Mouse (Mus musculus) midbrain, embryonic 15.5 days (tissue): ENCODE data around the gene Shisa4. TPM values are rescaled to one million over a fixed set of nuclear protein-coding genes. Genes with fewer than 3 reads are reported as not detected.

Experiments used
- ATAC-seq: fragments of 200-750 bp; cut with Nextera tagmentation; replicated peaks from 2 replicates; pipeline ENCODE4 v1.8.0; 2017; ENCODE audit warnings: moderate TSS enrichment
- H3K27ac ChIP-seq: fragments of 300-500 bp; sonication (generic); 2 replicates; pipeline ENCODE4 v1.5.1; 2015; ENCODE audit warnings: mild to moderate bottlenecking, inconsistent platforms
- H3K27me3 ChIP-seq: fragments of 300-500 bp; sonication (generic); replicated peaks from 2 replicates; pipeline ENCODE4 v1.6.1; 2015; ENCODE audit warnings: inconsistent platforms
- H3K36me3 ChIP-seq: fragments of 300-500 bp; sonication (generic); replicated peaks from 2 replicates; pipeline ENCODE4 v1.6.1; 2015; ENCODE audit warnings: inconsistent platforms
- H3K4me1 ChIP-seq: fragments of 300-500 bp; sonication (generic); 2 replicates; pipeline ENCODE4 v1.6.1; 2015; ENCODE audit warnings: inconsistent platforms
- H3K4me2 ChIP-seq: fragments of 300-500 bp; sonication (generic); 2 replicates; pipeline ENCODE4 v1.6.1; 2015; ENCODE audit warnings: inconsistent platforms, mild to moderate bottlenecking, moderate library complexity
- H3K4me3 ChIP-seq: fragments of 300-500 bp; sonication (generic); 2 replicates; pipeline ENCODE4 v1.5.1; 2015; ENCODE audit warnings: mild to moderate bottlenecking, inconsistent platforms
- H3K9ac ChIP-seq: fragments of 300-500 bp; sonication (generic); 2 replicates; pipeline ENCODE4 v1.6.1; 2015; ENCODE audit warnings: mild to moderate bottlenecking, inconsistent platforms
- H3K9me3 ChIP-seq: fragments of 300-500 bp; sonication (generic); 2 replicates; pipeline ENCODE4 v1.6.1; 2016; ENCODE audit warnings: inconsistent platforms
- WGBS: fragments of 180-500 bp; shearing (Covaris S2); methylation state at CpG from one replicate; pipeline ENCODE4 v1.1.7; 2015; ENCODE audit warnings: mixed read lengths; 5-methylcytosine and 5-hydroxymethylcytosine counted together
- polyA plus RNA-seq: library from polyadenylated mRNA; unstranded; fragments of >200 nt; fragmentation: Nextera tagmentation; extraction: Ambion mirVana; gene quantifications from 2 replicates; pipeline ENCODE4 v1.2.1, GENCODE M21; 2015

Shisa4 gene
- polyA plus RNA-seq, 1 experiment from 2014 or later: 108 TPM

DNA sequence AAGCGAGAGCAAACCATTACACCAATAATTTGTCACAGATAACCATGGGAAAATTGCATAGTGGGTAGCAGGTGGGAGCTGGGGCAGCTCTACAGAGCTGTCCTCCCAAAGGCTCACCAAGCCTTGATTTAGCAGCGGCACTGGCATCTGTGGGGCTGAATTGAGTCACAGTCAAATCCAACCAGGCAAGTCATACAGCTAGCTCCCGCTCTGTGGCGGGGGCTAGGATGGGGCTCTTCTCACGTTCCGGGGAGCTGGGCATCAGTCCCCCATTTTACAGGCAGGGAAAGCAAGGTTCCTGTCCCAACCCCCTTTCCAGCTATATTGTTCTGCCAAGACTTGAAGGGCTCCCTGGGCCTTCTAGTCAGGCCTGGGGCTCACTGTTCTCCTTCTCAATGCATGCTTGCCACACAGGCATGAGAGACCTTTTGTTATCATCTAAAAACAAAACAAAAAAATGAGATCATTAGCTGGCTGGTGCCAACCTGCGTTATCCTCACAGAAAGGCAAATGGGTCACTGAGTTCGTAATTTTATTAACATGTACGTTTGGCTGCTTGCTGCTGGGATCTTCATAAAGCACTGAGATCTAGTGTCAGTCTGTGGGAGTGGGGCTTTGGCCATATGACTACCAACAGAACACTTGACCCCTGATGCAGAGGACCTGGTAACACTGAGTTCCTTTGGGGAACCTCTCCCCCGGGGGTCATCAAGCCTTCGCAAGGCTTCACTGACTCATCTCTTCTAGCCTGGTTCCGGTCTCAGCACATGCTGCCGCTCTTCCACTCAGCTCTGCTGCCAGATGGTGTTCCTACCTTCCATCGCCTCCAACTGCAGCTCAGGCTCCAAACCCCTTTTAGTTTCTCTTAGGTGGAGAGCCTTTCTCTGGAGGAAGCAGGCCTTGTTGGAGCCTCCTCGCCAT lies 5.3 kb upstream of the Shisa4 start:
- ATAC-seq: no peak
- Histone ChIP-seq H3K36me3 (peaks cover 17% of the 10 kb centered on the region), H3K4me3 (no peak overlapping the region), H3K4me1 (peaks cover 1% of the 10 kb centered on the region), H3K9ac (no peak overlapping the region), H3K4me2 (no peak overlapping the region), H3K27ac (no peak overlapping the region), H3K27me3 (no peaks in the 10 kb centered on the region), H3K9me3 (no peaks in the 10 kb centered on the region)
- 79% methylated on average over 15 of the region's 15 CpGs for WGBS

- no peak overlapping the region for H3K4me3 ChIP-seq
- no peak overlapping the region for H3K9ac ChIP-seq
- H3K27ac ChIP-seq: no peak overlapping the region
- H3K4me1 ChIP-seq: peaks cover 12% of the 10 kb centered on the region
- ATAC-seq: no peak
- peaks cover 9% of the 10 kb centered on the region for H3K36me3 ChIP-seq
- H3K27me3 ChIP-seq: no peaks in the 10 kb centered on the region
- H3K4me2 ChIP-seq: no peak overlapping the region
- WGBS: 67% methylated on average over 2 of the region's 2 CpGs
- no peaks in the 10 kb centered on the region for H3K9me3 ChIP-seq
These were observed 4.0 kb upstream of the Shisa4 start for GRCm38 (mm10) chr1:135379048-135379447.

DNA sequence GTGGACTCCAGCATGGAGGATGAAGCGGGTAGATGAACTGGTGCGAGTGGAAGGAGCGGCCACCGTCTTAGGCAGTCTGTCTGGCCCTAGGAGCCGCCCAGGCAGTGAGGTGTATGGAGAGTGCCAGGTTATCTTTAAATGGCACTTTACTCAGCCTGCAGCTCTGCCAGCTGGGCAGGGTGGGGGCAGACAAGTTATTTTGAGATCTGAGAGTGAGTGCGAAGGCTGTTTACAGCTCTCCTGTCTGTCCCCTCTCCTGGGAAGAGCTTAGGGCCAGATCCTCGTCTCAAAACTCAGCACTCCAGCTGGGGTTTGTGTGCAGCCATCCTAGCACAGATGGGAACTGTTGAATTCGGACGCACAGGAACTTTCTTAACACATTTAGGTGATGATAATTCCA lies 3.5 kb upstream of the Shisa4 start:
- Histone ChIP-seq H3K36me3 (peaks cover 5% of the 10 kb centered on the region; the same call in 1 of the 2 replicates), H3K9ac (no peak overlapping the region), H3K27ac (no peak overlapping the region), H3K9me3 (no peaks in the 10 kb centered on the region), H3K4me2 (no peak overlapping the region), H3K4me3 (no peak overlapping the region), H3K4me1 (peaks cover 16% of the 10 kb centered on the region), H3K27me3 (no peaks in the 10 kb centered on the region)
- WGBS: 65% methylated on average over 9 of the region's 9 CpGs
- no peak for ATAC-seq

DNA sequence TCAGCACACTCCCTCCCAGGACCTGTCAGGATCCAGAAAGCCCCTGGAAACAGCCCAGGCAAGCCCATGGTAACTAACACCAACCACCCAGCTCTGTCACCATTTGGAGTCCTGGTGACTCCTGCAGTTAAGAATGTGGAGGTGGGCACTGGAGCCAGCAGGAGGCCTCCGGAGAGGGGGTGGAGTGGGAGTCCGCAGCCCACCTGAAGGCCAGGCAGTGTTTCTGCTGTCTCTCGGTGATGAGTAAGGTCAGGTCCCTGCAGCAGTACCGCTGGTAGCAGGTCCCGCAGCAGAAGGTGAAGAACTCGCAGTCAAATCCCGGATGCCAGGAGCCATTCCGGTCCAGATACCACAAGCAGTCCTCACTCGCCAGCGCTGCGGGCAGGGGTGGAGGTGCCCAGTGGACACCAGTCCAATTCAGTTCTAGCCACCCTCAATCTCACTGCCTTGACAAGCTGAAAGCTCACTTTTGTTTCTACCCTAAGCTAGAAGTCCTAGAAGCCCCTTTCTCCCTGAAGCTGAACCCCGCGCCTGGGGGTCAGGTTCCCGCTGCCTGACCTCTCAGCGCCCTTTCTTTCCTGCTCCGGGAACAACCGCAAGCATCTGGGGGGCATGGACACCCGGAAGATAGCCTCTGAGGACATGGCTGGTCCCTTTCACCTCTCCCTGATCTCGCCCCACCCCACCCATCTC lies 716 bp downstream of the Shisa4 start:
- Histone ChIP-seq H3K36me3 (no peaks in the 10 kb centered on the region), H3K27ac (peak overlapping the region; percentile 79), H3K4me1 (peaks cover 38% of the 10 kb centered on the region), H3K4me3 (peak overlapping the region; percentile 86), H3K27me3 (no peaks in the 10 kb centered on the region), H3K9ac (peak overlapping the region; percentile 96), H3K9me3 (no peaks in the 10 kb centered on the region), H3K4me2 (peak overlapping the region; percentile 88)
- 0 out of 2 replicates have a peak, but pooled peaks have one; percentile 8 for ATAC-seq
- 3% methylated on average over 19 of the region's 19 CpGs for WGBS

- no peaks in the 10 kb centered on the region for H3K27me3 ChIP-seq
- peak overlapping the region; percentile 88 for H3K4me2 ChIP-seq
- H3K9me3 ChIP-seq: no peaks in the 10 kb centered on the region
- peak overlapping the region; percentile 23 for H3K9ac ChIP-seq
- 60% methylated on average over 4 of the region's 4 CpGs for WGBS
- peak overlapping the region; percentile 30 for H3K4me3 ChIP-seq
- H3K4me1 ChIP-seq: peaks cover 47% of the 10 kb centered on the region
- no peak for ATAC-seq
- no peaks in the 10 kb centered on the region for H3K36me3 ChIP-seq
- H3K27ac ChIP-seq: no peak overlapping the region; the same call in 1 of the 2 replicates
These were observed 1.8 kb downstream of the Shisa4 start for GRCm38 (mm10) chr1:135373171-135373677.

DNA sequence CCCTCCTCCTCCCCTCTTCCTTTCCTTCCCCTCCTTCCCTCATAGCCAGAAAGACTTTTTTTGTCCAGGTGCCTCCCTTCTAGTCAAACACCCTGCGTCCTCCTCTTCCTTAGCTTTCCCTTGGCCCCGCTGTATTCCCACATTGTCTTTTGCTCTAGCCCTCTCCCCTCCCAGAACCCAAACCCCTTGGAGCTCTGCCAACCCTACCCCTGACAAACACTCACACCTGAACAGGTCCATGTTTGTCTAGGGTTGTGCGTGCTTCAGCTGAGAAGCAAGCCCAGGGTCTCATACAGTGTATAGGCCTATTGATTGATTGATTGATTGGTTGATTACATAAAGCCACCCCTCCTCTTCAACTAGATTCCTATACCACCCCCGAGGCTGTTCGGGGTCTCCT lies 5.6 kb downstream of the Shisa4 start:
- H3K4me2 ChIP-seq: peak overlapping the region; percentile 93; the same call in 1 of the 2 replicates
- no peak for ATAC-seq
- no peak overlapping the region for H3K9ac ChIP-seq
- WGBS: 85% methylated on average over 5 of the region's 5 CpGs
- no peak overlapping the region for H3K4me3 ChIP-seq
- H3K36me3 ChIP-seq: no peaks in the 10 kb centered on the region
- H3K27me3 ChIP-seq: no peaks in the 10 kb centered on the region
- peaks cover 40% of the 10 kb centered on the region for H3K4me1 ChIP-seq
- no peaks in the 10 kb centered on the region for H3K9me3 ChIP-seq
- H3K27ac ChIP-seq: no peak overlapping the region

- ATAC-seq: peak; percentile 15
- Histone ChIP-seq H3K4me2 (peak overlapping the region; percentile 93), H3K36me3 (no peaks in the 10 kb centered on the region), H3K27ac (no peak overlapping the region), H3K9me3 (no peaks in the 10 kb centered on the region), H3K9ac (peak overlapping the region; percentile 61; the same call in 1 of the 2 replicates), H3K4me1 (peaks cover 36% of the 10 kb centered on the region), H3K27me3 (no peaks in the 10 kb centered on the region), H3K4me3 (peak overlapping the region; percentile 44)
- WGBS: 12% methylated on average over 14 of the region's 14 CpGs
These were observed 6.1 kb downstream of the Shisa4 start for GRCm38 (mm10) chr1:135368982-135369381.

- no peaks in the 10 kb centered on the region for H3K36me3 ChIP-seq
- H3K9ac ChIP-seq: peak overlapping the region; percentile 61
- ATAC-seq: peak; percentile 70
- WGBS: 0% methylated on average over 20 of the region's 20 CpGs
- no peaks in the 10 kb centered on the region for H3K27me3 ChIP-seq
- H3K4me2 ChIP-seq: peak overlapping the region; percentile 93
- peak overlapping the region; percentile 44 for H3K4me3 ChIP-seq
- H3K9me3 ChIP-seq: no peaks in the 10 kb centered on the region
- peaks cover 30% of the 10 kb centered on the region for H3K4me1 ChIP-seq
- peak overlapping the region; percentile 46; the same call in 1 of the 2 replicates for H3K27ac ChIP-seq
These were observed 6.8 kb downstream of the Shisa4 start for GRCm38 (mm10) chr1:135368245-135368644.

DNA sequence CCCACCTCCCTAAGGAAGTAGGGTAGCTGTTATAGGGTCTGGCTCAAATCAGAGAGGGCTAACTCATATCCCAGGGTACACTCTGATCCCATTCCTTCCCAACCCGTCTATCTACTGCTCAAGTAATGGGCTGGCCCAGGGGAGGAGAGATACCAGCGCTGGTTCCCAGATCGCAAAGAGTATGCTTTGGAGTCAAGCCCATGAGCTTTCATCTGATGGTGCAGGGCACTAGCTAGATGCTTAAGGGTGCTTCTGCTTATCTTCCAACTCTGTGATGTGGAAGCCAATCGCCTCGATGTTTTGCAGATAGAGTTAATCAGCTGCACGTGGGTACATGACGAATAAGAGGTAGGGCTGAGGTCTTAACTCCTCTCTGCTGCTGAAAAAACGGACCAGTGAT lies 7.4 kb downstream of the Shisa4 start:
- no peak overlapping the region for H3K9ac ChIP-seq
- peaks cover 24% of the 10 kb centered on the region for H3K4me1 ChIP-seq
- WGBS: 75% methylated on average over 8 of the region's 8 CpGs
- no peak overlapping the region for H3K4me3 ChIP-seq
- no peaks in the 10 kb centered on the region for H3K27me3 ChIP-seq
- no peak overlapping the region for H3K27ac ChIP-seq
- H3K36me3 ChIP-seq: no peaks in the 10 kb centered on the region
- ATAC-seq: no peak
- no peaks in the 10 kb centered on the region for H3K9me3 ChIP-seq
- H3K4me2 ChIP-seq: no peak overlapping the region

- no peak overlapping the region for H3K4me3 ChIP-seq
- H3K9ac ChIP-seq: no peak overlapping the region
- H3K4me1 ChIP-seq: peaks cover 18% of the 10 kb centered on the region
- H3K36me3 ChIP-seq: no peaks in the 10 kb centered on the region
- H3K4me2 ChIP-seq: no peak overlapping the region
- no peak for ATAC-seq
- H3K27ac ChIP-seq: no peak overlapping the region
- WGBS: 83% methylated on average over 7 of the region's 7 CpGs
- H3K27me3 ChIP-seq: no peaks in the 10 kb centered on the region
- no peaks in the 10 kb centered on the region for H3K9me3 ChIP-seq
These were observed 8.0 kb downstream of the Shisa4 start for GRCm38 (mm10) chr1:135367005-135367404.

DNA sequence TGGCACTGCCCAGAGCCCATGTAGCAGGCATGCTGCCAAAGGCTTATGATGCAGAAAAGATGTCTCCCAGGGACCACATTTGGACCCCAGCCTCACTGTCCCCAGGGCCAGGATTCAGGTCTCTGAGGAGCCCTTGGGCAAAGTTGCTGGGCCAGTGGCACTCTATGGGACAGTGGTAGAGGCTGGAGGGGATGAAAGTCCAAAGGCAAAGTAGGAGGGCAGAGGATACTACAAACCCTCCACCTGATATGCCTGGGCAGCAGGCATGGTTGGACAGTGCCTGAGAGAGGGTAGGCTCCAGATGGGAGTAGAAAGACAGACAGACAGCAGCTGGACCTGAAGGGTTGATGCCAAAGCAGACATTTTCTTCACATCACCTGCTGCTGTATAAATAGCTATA lies 8.7 kb downstream of the Shisa4 start:
- no peak overlapping the region for H3K4me2 ChIP-seq
- H3K4me3 ChIP-seq: no peak overlapping the region
- no peaks in the 10 kb centered on the region for H3K27me3 ChIP-seq
- no peak overlapping the region for H3K9ac ChIP-seq
- no peak for ATAC-seq
- no peak overlapping the region for H3K27ac ChIP-seq
- H3K4me1 ChIP-seq: peaks cover 12% of the 10 kb centered on the region
- no peaks in the 10 kb centered on the region for H3K9me3 ChIP-seq
- H3K36me3 ChIP-seq: no peaks in the 10 kb centered on the region

- no peak overlapping the region for H3K4me2 ChIP-seq
- no peak overlapping the region for H3K27ac ChIP-seq
- no peaks in the 10 kb centered on the region for H3K27me3 ChIP-seq
- no peaks in the 10 kb centered on the region for H3K36me3 ChIP-seq
- ATAC-seq: no peak
- no peaks in the 10 kb centered on the region for H3K9me3 ChIP-seq
- peaks cover 5% of the 10 kb centered on the region for H3K4me1 ChIP-seq
- 89% methylated on average over 8 of the region's 8 CpGs for WGBS
- no peak overlapping the region for H3K4me3 ChIP-seq
- no peak overlapping the region for H3K9ac ChIP-seq
These were observed 11.6 kb downstream of the Shisa4 start for GRCm38 (mm10) chr1:135363446-135363845.
